Mouse (Mus musculus): ENCODE results near the gene Cd53.

The Cd53 gene

GRCm38 (mm10) chr3:106789930-106790329 is at the start of gene Cd53:
Gene Cd53 (minus strand): TSS chr3:106790149.
- no peak for DNase-seq (ENCODE audit: low spot score)

- no peak for DNase-seq (ENCODE audit: low spot score)
Measured at GRCm38 (mm10) chr3:106832107-106832506, 42.2 kb upstream of the Cd53 start.

- DNase-seq (ENCODE audit: low spot score), result no peak
Measured at GRCm38 (mm10) chr3:106826187-106826586, 36.2 kb upstream of the Cd53 start, which contains the start of gene Olfr266. Gene Olfr266 (minus strand): TSS chr3:106826287.

GRCm38 (mm10) chr3:106817676-106818075 is 27.7 kb upstream of the Cd53 start:
- no peak for DNase-seq (ENCODE audit: low spot score)

GRCm38 (mm10) chr3:106808972-106809695 is 19.2 kb upstream of the Cd53 start:
- no peak for DNase-seq (ENCODE audit: low spot score)

- no peak for DNase-seq (ENCODE audit: low spot score)
Measured at GRCm38 (mm10) chr3:106798079-106798478, 8.1 kb upstream of the Cd53 start.

- DNase-seq (ENCODE audit: low spot score), result no peak
Measured at GRCm38 (mm10) chr3:106788440-106788887, 1.5 kb downstream of the Cd53 start.

GRCm38 (mm10) chr3:106787972-106788371 is 2.0 kb downstream of the Cd53 start:
- DNase-seq (ENCODE audit: low spot score), result no peak

- DNase-seq (ENCODE audit: low spot score), result no peak
Measured at GRCm38 (mm10) chr3:106785130-106785529, 4.8 kb downstream of the Cd53 start.

GRCm38 (mm10) chr3:106771834-106772233 is 18.1 kb downstream of the Cd53 start:
- DNase-seq (ENCODE audit: low spot score), result no peak

- DNase-seq (ENCODE audit: low spot score), result no peak
Measured at GRCm38 (mm10) chr3:106755898-106756297, 34.1 kb downstream of the Cd53 start.

GRCm38 (mm10) chr3:106722028-106722945 is 67.7 kb downstream of the Cd53 start:
- DNase-seq (ENCODE audit: low spot score), result peak; percentile 81

- peak; percentile 89 for DNase-seq (ENCODE audit: low spot score)
Measured at GRCm38 (mm10) chr3:106721397-106722027, 68.4 kb downstream of the Cd53 start.
